Mouse (Mus musculus): ENCODE measurements around the gene Gck. TPM values are rescaled to one million over a fixed set of nuclear protein-coding genes. Genes with fewer than 3 reads are reported as not detected.
"Not testable (repeated sequence)": the region's sequence is repeated elsewhere in the genome, so short reads cannot be mapped to it uniquely, and the experiment has no call there.

The Gck gene
- total RNA-seq, 4 experiments from 2014 or later: 2.8 to 5.4 (median 4.0) TPM

DNA sequence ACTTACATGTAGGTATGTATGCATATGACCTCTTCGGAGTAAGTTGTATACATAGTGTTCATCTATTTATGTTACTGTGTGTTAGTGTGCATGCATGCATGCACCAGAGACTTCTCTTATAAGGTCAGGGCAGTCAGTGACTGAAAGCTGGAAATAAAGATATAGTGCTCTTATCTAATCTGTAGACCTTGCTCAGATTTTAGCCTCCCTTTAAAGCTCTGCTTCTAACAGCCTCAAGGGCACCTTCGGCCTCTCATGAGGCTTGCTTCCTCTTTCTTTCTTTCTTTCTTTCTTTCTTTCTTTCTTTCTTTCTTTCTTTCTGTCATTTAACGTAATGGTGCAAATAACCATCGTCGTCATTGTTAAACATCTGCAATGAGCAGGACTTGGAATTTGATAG lies 4.6 kb upstream of the Gck start:
- no peak for DNase-seq

GRCm38 (mm10) chr11:5953130-5953765 lies 3.4 kb upstream of the Gck start:
- no peak for DNase-seq

- peak; percentile 30 for DNase-seq
Measured at GRCm38 (mm10) chr11:5952501-5952900, 2.6 kb upstream of the Gck start.

DNA sequence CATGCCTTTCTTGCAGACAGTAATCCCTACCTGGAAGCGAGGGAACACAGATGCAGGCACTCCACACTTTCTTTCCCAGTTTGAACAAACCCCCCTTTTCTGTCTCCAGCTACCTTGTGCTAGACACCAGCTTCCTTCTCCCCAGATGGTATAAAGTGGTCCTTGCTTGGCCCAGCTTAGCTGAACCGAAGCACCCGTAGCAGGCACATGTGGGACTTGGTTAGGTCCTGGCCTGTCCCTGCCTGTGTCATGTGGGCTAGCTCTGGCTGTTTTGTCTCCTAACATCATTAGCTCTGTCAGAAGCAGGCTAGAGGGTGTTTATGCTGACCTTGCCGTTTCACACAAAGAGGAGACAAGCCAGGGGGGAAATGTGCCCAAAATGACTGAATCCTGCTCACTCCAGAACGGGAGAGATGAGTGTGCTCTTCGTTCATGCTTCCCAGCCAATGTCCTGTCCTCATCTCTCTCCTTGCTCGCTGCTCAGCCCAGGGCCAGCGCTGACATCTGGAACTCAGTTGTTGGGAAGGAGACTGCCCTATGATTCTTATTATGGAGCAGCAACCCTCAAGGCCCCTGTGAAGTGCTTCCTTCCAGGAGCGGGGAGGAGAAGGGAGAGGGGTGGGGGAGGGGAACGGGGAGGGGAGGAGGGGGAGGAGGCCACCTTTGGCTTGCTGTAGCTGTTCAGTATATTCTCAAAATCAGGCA lies 1.2 kb downstream of the Gck start:
- DNase-seq: no peak

DNA sequence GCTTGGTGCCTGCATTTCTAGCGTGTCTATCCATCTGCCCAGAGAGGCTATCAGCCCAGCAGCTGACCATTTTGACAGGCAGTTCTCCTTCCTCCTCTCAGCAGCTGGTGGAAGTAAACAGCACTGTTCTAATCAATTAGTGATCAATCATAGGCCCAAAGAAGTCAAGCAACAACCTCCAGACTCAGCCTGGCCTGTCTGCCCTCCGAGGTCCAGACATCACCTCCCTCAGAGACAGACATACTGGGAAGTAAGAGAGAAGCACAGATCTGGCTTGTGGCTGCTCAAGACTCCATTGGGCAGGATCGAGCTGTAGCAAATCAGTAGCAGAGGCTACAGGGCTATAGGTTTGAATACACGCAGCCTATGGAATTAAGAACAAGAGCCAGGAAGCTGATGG lies 2.1 kb downstream of the Gck start:
- no peak for DNase-seq

DNA sequence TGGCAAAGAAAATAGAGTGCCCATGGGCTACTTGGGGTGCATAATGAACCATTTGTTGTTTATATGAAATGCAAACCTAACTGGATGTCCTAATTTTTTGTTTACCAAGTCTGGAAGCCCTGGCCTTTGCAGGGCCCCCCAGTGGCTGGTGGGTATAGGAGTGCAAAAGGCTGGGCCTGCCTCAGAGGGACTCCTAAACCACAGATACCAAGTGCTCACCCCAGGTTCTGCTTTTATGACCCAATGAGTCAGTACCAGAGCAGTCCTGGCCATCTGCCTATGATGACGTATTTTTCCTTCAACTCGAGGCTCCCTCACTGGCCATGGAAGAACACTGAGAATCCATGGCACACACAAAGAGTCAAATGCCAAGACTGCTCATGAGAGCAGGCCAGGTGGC lies 4.8 kb downstream of the Gck start:
- peak; percentile 75 for DNase-seq

DNA sequence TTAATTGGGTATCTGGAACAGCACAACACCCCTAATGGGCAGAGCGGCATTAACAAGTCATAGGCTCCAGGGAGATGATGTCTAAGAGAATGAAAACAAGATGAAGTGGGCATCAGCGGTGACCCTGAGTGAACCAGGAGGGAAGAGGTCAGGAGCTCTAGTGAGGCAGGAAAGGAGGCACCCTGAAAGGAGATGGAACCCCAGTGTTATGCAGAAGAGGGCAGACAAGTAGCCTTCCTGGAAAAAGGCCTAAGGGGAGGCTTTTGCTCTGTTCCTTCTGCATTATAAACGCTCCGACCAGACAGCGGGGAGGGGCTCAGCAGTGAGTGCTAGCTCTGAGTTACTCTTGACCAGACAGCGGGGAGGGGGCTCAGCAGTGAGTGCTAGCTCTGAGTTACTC lies 6.9 kb downstream of the Gck start:
- no peak for DNase-seq

DNA sequence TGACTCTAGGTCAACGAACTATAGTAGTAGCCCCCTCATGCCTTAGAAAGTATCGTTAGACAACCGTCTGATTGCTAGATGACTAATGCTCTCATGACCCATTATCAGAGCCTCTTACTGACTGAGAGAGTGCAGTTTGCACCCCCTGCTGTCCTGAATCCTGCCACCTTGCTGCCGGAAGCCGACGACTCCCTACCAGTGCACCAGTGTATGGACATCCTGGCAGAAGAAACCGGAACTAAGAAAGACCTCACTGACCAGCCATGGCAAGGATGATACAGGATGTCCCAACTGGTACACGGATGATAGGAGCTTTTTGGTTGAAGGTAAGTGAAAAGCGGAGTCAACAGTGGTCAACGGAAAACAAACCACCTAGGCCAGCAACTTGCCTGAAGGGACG lies 15.3 kb downstream of the Gck start:
- not testable (repeated sequence) for DNase-seq

DNA sequence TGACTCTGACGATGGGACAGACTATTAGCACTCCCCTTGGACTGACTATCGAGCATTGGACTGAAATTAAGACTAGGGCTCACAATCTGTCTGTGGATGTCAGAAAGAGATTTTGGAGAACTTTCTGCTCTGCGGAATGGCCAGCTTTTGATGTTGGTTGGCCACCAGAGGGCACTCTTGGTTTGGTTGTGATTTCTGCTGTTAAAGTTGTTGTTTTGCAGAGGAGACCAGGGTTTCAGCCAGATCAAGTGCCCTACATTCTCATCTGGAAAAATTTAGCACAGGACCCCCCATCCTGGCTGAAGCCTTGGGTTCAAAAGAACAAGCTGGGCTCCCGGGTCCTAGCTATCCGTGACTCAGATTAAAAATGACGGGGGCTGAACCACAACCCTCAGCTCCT lies 17.9 kb downstream of the Gck start:
- not testable (repeated sequence) for DNase-seq

DNA sequence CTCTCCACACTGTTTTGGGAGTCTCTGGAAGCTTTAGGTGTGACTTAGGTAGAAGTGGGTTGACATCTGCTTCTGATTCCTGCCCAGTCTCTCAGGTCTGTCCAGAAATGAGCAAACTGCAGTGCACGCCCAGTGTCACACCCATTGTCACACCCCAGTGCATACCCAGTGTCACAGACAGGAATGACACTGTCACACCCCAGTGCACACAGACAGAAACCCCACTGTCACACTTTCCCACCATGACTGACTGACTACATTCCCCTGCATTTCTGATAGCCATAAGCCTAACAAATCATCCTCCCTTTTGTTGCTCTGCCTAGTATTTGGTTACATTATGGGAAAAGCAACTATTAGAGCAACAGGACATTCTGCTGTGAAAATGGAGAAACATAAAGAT lies 19.3 kb downstream of the Gck start:
- DNase-seq: no peak

DNA sequence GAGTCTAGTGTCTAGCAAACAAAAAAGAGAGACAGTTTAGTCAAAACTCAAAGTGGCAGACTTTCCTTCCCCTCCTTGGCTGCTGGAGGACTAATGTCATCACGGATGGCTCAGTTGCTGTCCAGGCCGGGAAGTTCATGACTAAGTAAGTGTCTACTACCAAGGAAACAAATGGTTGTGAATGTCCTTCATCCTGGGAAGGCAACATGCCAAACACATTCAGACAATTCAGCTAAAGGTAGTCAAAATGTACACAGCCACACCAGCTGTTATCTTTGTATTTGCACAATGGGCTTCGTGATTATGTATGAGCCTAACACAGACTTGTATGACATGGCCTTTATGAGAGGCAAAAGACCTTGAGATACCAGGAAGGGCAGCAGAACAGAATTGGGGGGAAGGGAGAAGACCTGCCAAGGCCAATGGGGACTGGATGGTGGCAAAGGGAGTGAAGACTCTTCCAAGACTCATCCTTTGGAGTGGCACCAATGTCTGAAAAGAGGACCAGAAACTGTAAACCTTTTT lies 23.1 kb downstream of the Gck start:
- no peak for DNase-seq

DNA sequence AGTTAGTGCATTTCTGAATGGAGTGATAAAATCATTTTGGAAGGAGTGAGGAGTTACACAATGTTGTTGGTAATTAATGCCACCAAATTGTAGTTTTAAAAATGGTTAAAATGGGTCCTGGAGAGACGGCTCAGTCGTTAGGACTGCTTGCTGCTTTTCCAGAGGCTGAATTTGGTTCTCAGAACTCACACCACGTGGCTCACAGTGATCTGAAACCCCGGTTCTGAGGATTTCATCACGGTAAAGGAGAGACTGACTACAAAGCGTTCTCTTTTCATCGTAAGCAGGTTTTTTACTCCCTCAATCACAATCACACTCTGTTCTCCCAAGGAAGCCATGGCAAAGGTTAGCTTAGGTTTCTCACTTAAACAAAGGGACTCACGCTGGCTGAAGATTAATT lies 25.2 kb downstream of the Gck start:
- no peak for DNase-seq

DNA sequence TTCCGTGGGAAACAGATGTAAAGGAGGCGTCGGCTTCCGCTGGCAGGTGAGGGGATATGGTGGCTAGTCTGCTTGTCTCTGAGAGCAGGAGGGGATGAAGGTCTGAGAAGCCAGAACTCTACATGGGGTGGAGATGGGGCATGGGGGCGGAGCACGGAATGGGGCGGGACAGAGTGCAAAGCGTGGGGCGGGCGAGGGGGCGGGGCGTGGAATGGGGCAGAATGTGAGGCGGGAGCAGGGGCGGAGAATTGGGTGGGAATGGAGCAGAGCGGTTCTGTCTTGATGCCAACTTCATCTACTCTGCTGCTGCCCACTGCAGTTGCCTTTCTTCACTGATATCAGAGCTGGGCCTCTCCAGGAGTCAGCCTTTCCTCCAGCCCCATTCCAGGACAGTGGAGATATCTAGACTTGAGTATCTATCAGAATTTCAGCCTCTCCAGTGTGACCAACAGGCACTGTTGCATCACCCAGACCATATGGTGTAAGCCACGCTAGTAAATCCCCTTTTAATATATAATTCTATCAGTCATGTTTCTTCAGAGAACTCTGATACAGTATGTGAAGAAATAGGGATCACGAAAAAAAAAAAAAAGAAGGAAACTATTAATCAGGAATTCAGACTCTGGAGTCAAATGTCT lies 29.4 kb downstream of the Gck start:
- no peak for DNase-seq

DNA sequence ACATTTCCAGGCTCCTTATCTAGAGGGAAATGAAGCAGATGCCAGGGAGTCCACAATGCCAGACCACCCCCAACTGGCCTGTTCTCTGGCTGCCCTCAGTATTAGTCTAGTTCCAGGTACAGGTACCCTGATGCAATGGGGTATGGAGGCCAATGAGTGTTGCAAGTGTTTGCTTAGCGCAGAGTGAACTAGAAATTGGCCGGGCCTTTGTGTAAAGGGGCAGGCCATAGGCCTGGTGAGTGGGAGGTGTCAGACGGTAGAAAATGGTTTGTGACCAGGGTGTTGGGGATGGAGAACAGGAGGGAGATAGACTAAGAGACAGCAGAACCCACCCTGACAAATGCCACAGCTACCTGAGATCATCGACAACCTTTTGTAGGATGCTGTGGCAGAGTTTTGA lies 30.3 kb downstream of the Gck start:
- DNase-seq: no peak

DNA sequence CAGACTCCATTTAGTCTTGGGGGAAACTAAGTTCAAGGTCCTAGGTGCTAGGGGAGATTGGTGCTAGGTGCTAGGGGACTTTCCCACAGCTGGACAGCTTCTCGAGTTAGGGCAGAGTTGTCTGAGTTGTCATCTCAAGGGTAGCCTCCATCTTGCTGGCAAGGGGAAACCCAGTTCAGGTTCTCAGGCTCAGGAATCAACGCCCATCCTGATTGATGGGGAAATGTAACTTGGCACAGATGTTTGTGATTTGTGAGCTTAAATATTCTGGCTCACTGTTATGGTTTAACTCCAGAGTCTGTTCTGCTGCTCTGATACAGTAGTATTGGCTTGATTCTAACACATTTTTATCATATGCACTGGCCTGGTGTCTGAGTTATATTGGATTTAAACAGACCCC lies 31.8 kb downstream of the Gck start:
- DNase-seq: no peak

- no peak for DNase-seq
Measured at GRCm38 (mm10) chr11:5916178-5916548, 33.7 kb downstream of the Gck start.

GRCm38 (mm10) chr11:5915429-5916177 lies 34.3 kb downstream of the Gck start:
- DNase-seq: no peak

DNA sequence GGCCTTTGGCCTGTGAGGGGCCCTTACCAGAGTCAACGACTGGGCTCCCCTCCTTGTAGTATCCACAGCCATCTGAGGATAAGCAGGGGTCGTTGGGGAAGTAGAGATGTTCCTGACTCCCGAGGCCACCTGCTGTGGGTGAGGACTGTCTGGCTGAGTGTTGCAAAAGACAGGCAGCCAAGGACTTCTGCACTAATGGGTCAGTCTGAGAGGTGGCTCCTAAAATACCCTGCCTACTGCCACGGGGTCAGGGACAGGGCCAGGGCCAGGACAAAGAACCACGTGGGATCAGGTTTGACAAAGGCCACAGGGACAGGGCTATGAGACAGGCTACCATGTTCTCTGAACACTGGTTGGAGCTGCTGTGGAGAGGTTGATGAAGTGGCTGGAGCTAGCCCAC lies 34.9 kb downstream of the Gck start:
- DNase-seq: no peak

DNA sequence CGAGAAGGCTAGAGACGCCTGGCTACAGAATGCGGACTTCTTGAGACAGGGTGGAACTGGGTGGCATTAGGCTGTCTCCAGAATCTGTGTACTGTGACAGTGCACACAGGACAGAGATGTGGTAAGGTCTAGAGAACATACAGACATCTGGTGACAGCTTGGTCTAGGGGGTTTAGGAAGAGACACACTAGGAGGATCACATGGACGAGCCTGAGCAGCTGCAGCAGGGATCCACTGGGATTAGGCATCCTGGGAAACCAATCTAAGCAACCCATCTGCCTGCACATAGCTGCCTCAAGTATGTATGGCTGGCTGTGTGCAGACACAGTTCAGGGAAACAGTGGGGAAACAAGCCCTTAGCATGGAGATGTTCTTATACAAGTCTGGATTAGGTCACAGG lies 35.9 kb downstream of the Gck start:
- DNase-seq: no peak

DNA sequence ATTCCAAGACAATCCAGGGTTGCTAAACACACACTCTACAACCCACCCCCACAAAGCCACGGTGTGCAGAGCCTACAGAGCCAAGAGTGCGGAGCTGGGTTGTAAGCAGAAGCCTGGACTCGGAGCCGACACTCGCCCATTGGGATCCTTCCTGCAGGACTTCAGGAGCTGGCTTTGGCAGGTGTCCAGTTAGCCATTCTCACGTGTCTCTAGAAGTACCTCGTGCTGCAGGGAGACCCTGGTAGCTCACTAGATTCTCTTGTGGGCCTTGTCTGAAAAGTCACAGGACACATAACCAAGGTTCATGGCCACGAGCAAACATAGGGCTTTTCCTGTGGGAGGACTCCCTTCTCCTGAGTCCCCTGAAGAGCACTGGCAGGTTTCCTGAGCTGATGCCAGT lies 36.6 kb downstream of the Gck start:
- DNase-seq: no peak

DNA sequence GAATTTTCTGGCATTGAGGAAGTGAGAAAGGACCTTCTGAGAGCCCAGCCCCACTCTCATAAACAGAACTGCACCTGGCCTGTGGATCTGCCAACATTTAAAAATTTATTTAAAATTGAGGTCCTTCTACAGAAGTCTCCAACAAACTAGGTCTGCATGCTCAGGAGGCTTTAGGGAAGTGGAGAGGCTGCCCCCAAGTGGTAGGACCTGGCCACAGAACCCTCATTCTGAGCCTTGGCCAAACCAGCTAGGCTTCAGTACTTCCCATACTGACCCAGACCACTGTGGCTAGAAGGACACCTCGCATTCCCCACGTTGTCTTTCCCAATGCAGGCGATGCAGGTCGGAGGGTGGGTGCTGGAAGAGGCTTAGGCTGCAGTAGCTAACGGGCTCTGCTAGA lies 37.2 kb downstream of the Gck start:
- DNase-seq: peak; percentile 35

- no peak for DNase-seq
Measured at GRCm38 (mm10) chr11:5908642-5909041, 41.2 kb downstream of the Gck start.

- no peak for DNase-seq
Measured at GRCm38 (mm10) chr11:5907096-5907495, 42.8 kb downstream of the Gck start.

Measured in adrenal gland, adult 8-10 months (tissue).